Mouse (Mus musculus) ES-E14 (cell line): Measurements from ENCODE around the gene Nek8.

Experiments used
- CHD2 ChIP-seq: IDR thresholded peaks from 2 replicates; pipeline ENCODE4 v1.6.1; 2014; ENCODE audit warnings: mild to moderate bottlenecking, low read depth, low read length, inconsistent platforms
- MAFK ChIP-seq: IDR thresholded peaks from 2 replicates; pipeline ENCODE4 v1.6.1; 2014; ENCODE audit warnings: mild to moderate bottlenecking, low read depth, low read length, inconsistent platforms; ENCODE audit not compliant: insufficient read depth

DNA sequence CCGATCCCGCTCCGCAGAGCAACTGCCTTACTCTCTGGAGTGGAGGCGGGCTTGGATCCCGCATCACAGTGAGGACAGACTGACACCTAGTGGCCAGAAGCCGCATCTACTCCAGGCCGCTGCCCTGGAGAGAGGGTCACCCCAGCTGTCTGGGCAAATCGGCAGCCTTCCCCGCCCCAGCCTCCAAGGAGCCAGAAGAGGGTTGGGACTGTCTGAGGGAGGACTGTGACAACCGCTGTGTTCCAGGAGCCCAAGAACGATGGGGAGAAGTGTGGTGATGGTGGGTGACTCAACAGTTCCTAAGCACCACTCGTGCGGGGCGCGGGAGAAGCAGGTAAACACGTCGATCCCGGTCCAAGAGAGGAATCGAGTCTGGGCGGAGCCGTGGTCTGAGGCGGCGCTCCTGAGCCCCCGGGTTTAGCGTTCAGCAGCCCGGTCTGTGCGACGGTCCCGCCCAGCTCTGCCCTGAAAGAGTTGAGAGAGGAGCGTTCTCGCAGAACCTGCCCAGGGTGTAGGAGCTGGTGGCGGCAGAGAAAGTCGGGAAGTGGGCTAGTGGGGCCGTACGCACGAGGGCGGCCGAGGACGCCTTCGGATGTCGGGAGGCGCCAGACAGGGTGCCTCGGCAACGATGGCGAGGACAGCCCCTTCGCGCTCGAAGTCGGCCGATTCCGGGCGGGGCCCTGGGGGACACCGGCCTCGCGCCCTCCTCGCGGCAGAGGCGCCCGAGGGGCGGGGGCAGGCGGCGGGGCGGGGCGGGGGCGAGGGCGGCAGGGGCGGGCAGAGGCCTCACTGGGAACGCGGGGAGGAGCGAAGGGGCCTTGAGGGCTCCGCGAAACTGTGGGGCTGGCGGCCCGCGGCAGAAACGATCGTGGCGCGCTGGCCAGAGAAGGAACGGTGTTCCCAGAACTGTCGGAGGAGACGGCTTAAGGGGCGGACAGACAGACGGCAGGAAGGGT lies 1.7 kb upstream of the Nek8 start:
- TF ChIP-seq CHD2 (no peak), MAFK (no peak; the same call in 1 of the 2 replicates)
